Mouse (Mus musculus): Measurements from ENCODE around the gene Stxbp1. TPM values are rescaled to one million over a fixed set of nuclear protein-coding genes. Genes with fewer than 3 reads are reported as not detected.

Stxbp1 gene
- polyA plus RNA-seq, 1 experiment: 5.5 TPM

- no peak overlapping the region for H3K4me3 ChIP-seq (ENCODE audit: extremely low read depth, insufficient read depth, insufficient read length)
- H3K4me1 ChIP-seq (ENCODE audit: control insufficient read depth, insufficient read depth, insufficient read length): peaks cover 4% of the 10 kb centered on the region; the same call in 1 of the 2 replicates
- TF ChIP-seq CTCF (IDR thresholded peaks at IDR 0.05; ENCODE audit: extremely low read depth, insufficient read depth, insufficient read length, insufficient replicate concordance) (no peak), POLR2A (IDR thresholded peaks at IDR 0.05; ENCODE audit: low read depth, low read length) (no peak)
- no peaks in the 10 kb centered on the region for H3K27me3 ChIP-seq (ENCODE audit: control insufficient read depth, insufficient read depth, low read length)
- no peak for DNase-seq (ENCODE audit: low read depth in 1 of 2, low spot score in 2 of 2)
- no peaks in the 10 kb centered on the region for H3K36me3 ChIP-seq (ENCODE audit: control insufficient read depth, insufficient read depth, low read length)
- no peak overlapping the region for H3K27ac ChIP-seq (ENCODE audit: insufficient read depth, low read length)
- 75% methylated on average over 11 of the region's 11 CpGs for WGBS
Measured at GRCm38 (mm10) chr2:32828979-32829676, 17.9 kb downstream of the Stxbp1 start.

DNA sequence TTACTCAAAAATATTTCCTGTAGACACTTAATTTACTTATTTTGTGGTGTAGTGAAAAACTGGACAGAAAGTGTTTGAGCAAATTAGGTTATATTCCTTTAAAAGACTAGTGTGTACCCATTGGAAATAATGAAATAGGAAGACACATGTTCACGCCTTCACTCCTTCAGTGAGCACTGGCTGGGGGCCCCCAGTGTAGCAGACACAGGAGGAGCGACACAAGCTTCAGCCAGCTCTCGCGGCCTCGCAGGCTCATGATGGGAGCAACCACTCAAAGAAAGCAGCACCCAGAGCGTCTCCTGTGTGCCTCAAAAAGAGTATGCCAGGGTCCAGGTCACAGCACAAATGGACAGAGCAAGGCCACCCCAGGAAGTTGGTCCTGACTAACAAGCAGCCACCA lies 21.2 kb downstream of the Stxbp1 start:
- WGBS: 83% methylated on average over 6 of the region's 6 CpGs
- Histone ChIP-seq H3K27ac (ENCODE audit: insufficient read depth, low read length) (no peak overlapping the region), H3K27me3 (ENCODE audit: control insufficient read depth, insufficient read depth, low read length) (no peaks in the 10 kb centered on the region), H3K36me3 (ENCODE audit: control insufficient read depth, insufficient read depth, low read length) (no peaks in the 10 kb centered on the region), H3K4me1 (ENCODE audit: control insufficient read depth, insufficient read depth, insufficient read length) (peaks cover 12% of the 10 kb centered on the region; the same call in 1 of the 2 replicates), H3K4me3 (ENCODE audit: extremely low read depth, insufficient read depth, insufficient read length) (no peak overlapping the region)
- no peak for TF ChIP-seq CTCF (IDR thresholded peaks at IDR 0.05; ENCODE audit: extremely low read depth, insufficient read depth, insufficient read length, insufficient replicate concordance)
- no peak for TF ChIP-seq POLR2A (IDR thresholded peaks at IDR 0.05; ENCODE audit: low read depth, low read length)
- DNase-seq (ENCODE audit: low read depth in 1 of 2, low spot score in 2 of 2): no peak

- Histone ChIP-seq H3K27ac (ENCODE audit: insufficient read depth, low read length) (no peak overlapping the region), H3K36me3 (ENCODE audit: control insufficient read depth, insufficient read depth, low read length) (no peaks in the 10 kb centered on the region), H3K27me3 (ENCODE audit: control insufficient read depth, insufficient read depth, low read length) (no peaks in the 10 kb centered on the region), H3K4me3 (ENCODE audit: extremely low read depth, insufficient read depth, insufficient read length) (no peak overlapping the region), H3K4me1 (ENCODE audit: control insufficient read depth, insufficient read depth, insufficient read length) (peaks cover 12% of the 10 kb centered on the region; the same call in 1 of the 2 replicates)
- 65% methylated on average over 1 of the region's 1 CpGs for WGBS
- no peak for DNase-seq (ENCODE audit: low read depth in 1 of 2, low spot score in 2 of 2)
- TF ChIP-seq CTCF (IDR thresholded peaks at IDR 0.05; ENCODE audit: extremely low read depth, insufficient read depth, insufficient read length, insufficient replicate concordance) (no peak), POLR2A (IDR thresholded peaks at IDR 0.05; ENCODE audit: low read depth, low read length) (no peak)
Measured at GRCm38 (mm10) chr2:32824778-32825177, 22.3 kb downstream of the Stxbp1 start.

GRCm38 (mm10) chr2:32824181-32824580 lies 22.9 kb downstream of the Stxbp1 start:
- H3K4me1 ChIP-seq (ENCODE audit: control insufficient read depth, insufficient read depth, insufficient read length): peaks cover 12% of the 10 kb centered on the region; the same call in 1 of the 2 replicates
- peak overlapping the region; percentile 43 for H3K27ac ChIP-seq (ENCODE audit: insufficient read depth, low read length)
- no peaks in the 10 kb centered on the region for H3K36me3 ChIP-seq (ENCODE audit: control insufficient read depth, insufficient read depth, low read length)
- DNase-seq (ENCODE audit: low read depth in 1 of 2, low spot score in 2 of 2): no peak
- TF ChIP-seq POLR2A (IDR thresholded peaks at IDR 0.05; ENCODE audit: low read depth, low read length): no peak
- TF ChIP-seq CTCF (IDR thresholded peaks at IDR 0.05; ENCODE audit: extremely low read depth, insufficient read depth, insufficient read length, insufficient replicate concordance): no peak
- H3K4me3 ChIP-seq (ENCODE audit: extremely low read depth, insufficient read depth, insufficient read length): no peak overlapping the region
- 51% methylated on average over 8 of the region's 8 CpGs for whole genome bisulfite sequencing
- no peaks in the 10 kb centered on the region for H3K27me3 ChIP-seq (ENCODE audit: control insufficient read depth, insufficient read depth, low read length)

DNA sequence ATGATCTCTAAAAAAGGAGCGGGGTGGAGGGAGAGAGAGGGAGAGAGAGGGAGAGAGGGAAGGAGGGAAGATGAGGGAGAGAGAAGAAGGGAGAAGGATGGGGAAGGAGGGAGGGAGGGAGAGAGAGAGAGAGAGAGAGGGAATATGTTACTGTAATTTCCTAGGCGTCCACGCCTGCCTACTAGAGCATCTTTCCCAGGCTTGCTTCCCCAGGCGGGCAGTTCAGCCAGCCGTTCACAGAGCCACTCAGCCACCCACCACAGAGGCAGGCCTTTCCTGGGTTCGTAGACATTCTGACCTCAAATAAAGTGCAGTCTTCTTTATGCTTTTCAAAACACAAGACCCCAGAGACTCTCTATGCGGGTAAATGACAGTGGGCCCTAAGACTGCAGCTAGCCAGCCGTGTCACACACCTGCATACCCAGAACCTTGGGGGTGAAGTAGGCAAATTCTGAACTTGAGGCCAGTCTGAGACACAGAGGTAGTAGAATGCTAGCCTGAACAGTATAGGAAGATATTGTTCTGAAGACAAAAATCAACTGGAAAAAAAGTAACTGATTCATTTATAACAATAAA lies 23.4 kb downstream of the Stxbp1 start:
- DNase-seq (ENCODE audit: low read depth in 1 of 2, low spot score in 2 of 2): peak in 1 of 2 experiments; percentile 15
- Histone ChIP-seq H3K27me3 (ENCODE audit: control insufficient read depth, insufficient read depth, low read length) (no peaks in the 10 kb centered on the region), H3K4me1 (ENCODE audit: control insufficient read depth, insufficient read depth, insufficient read length) (peaks cover 12% of the 10 kb centered on the region; the same call in 1 of the 2 replicates), H3K36me3 (ENCODE audit: control insufficient read depth, insufficient read depth, low read length) (no peaks in the 10 kb centered on the region), H3K4me3 (ENCODE audit: extremely low read depth, insufficient read depth, insufficient read length) (no peak overlapping the region), H3K27ac (ENCODE audit: insufficient read depth, low read length) (0 out of 2 replicates have a peak overlapping the region, but pooled peaks have one; percentile 35)
- 52% methylated on average over 8 of the region's 8 CpGs for WGBS
- no peak for TF ChIP-seq CTCF (IDR thresholded peaks at IDR 0.05; ENCODE audit: extremely low read depth, insufficient read depth, insufficient read length, insufficient replicate concordance)
- TF ChIP-seq POLR2A (IDR thresholded peaks at IDR 0.05; ENCODE audit: low read depth, low read length): no peak

- TF ChIP-seq POLR2A (IDR thresholded peaks at IDR 0.05; ENCODE audit: low read depth, low read length): no peak
- TF ChIP-seq CTCF (IDR thresholded peaks at IDR 0.05; ENCODE audit: extremely low read depth, insufficient read depth, insufficient read length, insufficient replicate concordance): no peak
- Histone ChIP-seq H3K36me3 (ENCODE audit: control insufficient read depth, insufficient read depth, low read length) (no peaks in the 10 kb centered on the region), H3K4me3 (ENCODE audit: extremely low read depth, insufficient read depth, insufficient read length) (no peak overlapping the region), H3K4me1 (ENCODE audit: control insufficient read depth, insufficient read depth, insufficient read length) (peaks cover 12% of the 10 kb centered on the region; the same call in 1 of the 2 replicates), H3K27ac (ENCODE audit: insufficient read depth, low read length) (no peak overlapping the region), H3K27me3 (ENCODE audit: control insufficient read depth, insufficient read depth, low read length) (no peaks in the 10 kb centered on the region)
- DNase-seq (ENCODE audit: low read depth in 1 of 2, low spot score in 2 of 2): no peak
- WGBS: 60% methylated on average over 11 of the region's 11 CpGs
Measured at GRCm38 (mm10) chr2:32823153-32823552, 23.9 kb downstream of the Stxbp1 start.

DNA sequence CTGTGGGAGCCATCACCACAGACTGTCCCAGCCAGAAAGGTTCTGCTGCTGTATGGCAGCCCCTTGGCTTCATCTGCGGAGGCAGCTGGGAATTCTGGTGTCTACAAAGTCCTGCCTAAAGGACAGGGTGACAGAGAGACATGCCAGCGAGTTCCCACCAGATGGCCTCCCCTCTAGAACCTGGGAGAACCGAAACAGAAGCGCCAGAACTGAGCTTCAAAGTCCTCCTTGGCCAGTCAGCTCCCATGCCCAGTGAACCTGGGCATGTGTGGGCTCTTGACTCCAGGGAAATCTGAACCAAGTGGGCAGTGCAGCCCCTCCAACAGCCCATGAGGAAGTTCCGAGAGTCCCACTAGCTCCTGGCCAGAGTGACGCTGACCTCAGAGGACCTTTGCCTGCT lies 24.4 kb downstream of the Stxbp1 start:
- TF ChIP-seq CTCF (IDR thresholded peaks at IDR 0.05; ENCODE audit: extremely low read depth, insufficient read depth, insufficient read length, insufficient replicate concordance) (no peak), POLR2A (IDR thresholded peaks at IDR 0.05; ENCODE audit: low read depth, low read length) (no peak)
- Histone ChIP-seq H3K4me1 (ENCODE audit: control insufficient read depth, insufficient read depth, insufficient read length) (peaks cover 12% of the 10 kb centered on the region; the same call in 1 of the 2 replicates), H3K4me3 (ENCODE audit: extremely low read depth, insufficient read depth, insufficient read length) (no peak overlapping the region), H3K27ac (ENCODE audit: insufficient read depth, low read length) (no peak overlapping the region), H3K27me3 (ENCODE audit: control insufficient read depth, insufficient read depth, low read length) (no peaks in the 10 kb centered on the region), H3K36me3 (ENCODE audit: control insufficient read depth, insufficient read depth, low read length) (no peaks in the 10 kb centered on the region)
- DNase-seq (ENCODE audit: low read depth in 1 of 2, low spot score in 2 of 2): no peak
- 85% methylated on average over 6 of the region's 6 CpGs for WGBS
